Mouse (Mus musculus) hindbrain, embryonic 15.5 days (tissue): ENCODE results near the gene Rbms1. TPM values are rescaled to one million over a fixed set of nuclear protein-coding genes. Genes with fewer than 3 reads are reported as not detected.

Source experiments
- ATAC-seq: fragments of 200-750 bp; cut with Nextera tagmentation; 2 replicates; pipeline ENCODE4 v1.8.0; 2017; ENCODE audit warnings: low read depth, moderate number of reproducible peaks, moderate TSS enrichment; ENCODE audit not compliant: low FRiP score
- H3K27ac ChIP-seq: fragments of 300-500 bp; sonication (generic); replicated peaks from 2 replicates; pipeline ENCODE4 v1.5.1; 2015; ENCODE audit warnings: mild to moderate bottlenecking, inconsistent platforms
- H3K27me3 ChIP-seq: fragments of 300-500 bp; sonication (generic); 2 replicates; pipeline ENCODE4 v1.6.1; 2015; ENCODE audit warnings: control low read depth, inconsistent platforms
- H3K36me3 ChIP-seq: fragments of 300-500 bp; sonication (generic); 2 replicates; pipeline ENCODE4 v1.6.1; 2015; ENCODE audit warnings: control low read depth, inconsistent platforms
- H3K4me1 ChIP-seq: fragments of 300-500 bp; sonication (generic); replicated peaks from 2 replicates; pipeline ENCODE4 v1.6.1; 2015; ENCODE audit warnings: control low read depth, inconsistent platforms
- H3K4me2 ChIP-seq: fragments of 300-500 bp; sonication (generic); 2 replicates; pipeline ENCODE4 v1.6.1; 2015; ENCODE audit warnings: moderate library complexity, mild to moderate bottlenecking, inconsistent platforms
- H3K4me3 ChIP-seq: fragments of 300-500 bp; sonication (generic); 2 replicates; pipeline ENCODE4 v1.5.1; 2015; ENCODE audit warnings: mild to moderate bottlenecking, inconsistent platforms
- H3K9ac ChIP-seq: fragments of 300-500 bp; sonication (generic); 2 replicates; pipeline ENCODE4 v1.6.1; 2015; ENCODE audit warnings: inconsistent platforms
- H3K9me3 ChIP-seq: fragments of 300-500 bp; sonication (generic); 2 replicates; pipeline ENCODE4 v1.6.1; 2016; ENCODE audit warnings: control low read depth, inconsistent platforms
- whole genome bisulfite sequencing: fragments of 180-500 bp; shearing (Covaris S2); methylation state at CpG from one replicate; pipeline ENCODE4 v1.1.7; 2015; 5-methylcytosine and 5-hydroxymethylcytosine counted together
- polyA plus RNA-seq: library from polyadenylated mRNA; unstranded; fragments of >200 nt; fragmentation: Nextera tagmentation; extraction: Ambion mirVana; gene quantifications from 2 replicates; pipeline ENCODE4 v1.2.1, GENCODE M21; 2015

The Rbms1 gene
- polyA plus RNA-seq, 1 experiment from 2014 or later = 77.7 TPM

GRCm38 (mm10) chr2:60851898-60852297 lies 111.1 kb downstream of the Rbms1 start:
- WGBS = 68% methylated on average over 3 of the region's 3 CpGs
- H3K9me3 ChIP-seq = no peaks in the 10 kb centered on the region
- ATAC-seq = no peak
- no peaks in the 10 kb centered on the region for H3K36me3 ChIP-seq
- H3K4me2 ChIP-seq = no peak overlapping the region
- H3K4me3 ChIP-seq = no peak overlapping the region
- no peak overlapping the region for H3K9ac ChIP-seq
- no peak overlapping the region for H3K27ac ChIP-seq
- H3K4me1 ChIP-seq = peaks cover 25% of the 10 kb centered on the region
- no peaks in the 10 kb centered on the region for H3K27me3 ChIP-seq

DNA sequence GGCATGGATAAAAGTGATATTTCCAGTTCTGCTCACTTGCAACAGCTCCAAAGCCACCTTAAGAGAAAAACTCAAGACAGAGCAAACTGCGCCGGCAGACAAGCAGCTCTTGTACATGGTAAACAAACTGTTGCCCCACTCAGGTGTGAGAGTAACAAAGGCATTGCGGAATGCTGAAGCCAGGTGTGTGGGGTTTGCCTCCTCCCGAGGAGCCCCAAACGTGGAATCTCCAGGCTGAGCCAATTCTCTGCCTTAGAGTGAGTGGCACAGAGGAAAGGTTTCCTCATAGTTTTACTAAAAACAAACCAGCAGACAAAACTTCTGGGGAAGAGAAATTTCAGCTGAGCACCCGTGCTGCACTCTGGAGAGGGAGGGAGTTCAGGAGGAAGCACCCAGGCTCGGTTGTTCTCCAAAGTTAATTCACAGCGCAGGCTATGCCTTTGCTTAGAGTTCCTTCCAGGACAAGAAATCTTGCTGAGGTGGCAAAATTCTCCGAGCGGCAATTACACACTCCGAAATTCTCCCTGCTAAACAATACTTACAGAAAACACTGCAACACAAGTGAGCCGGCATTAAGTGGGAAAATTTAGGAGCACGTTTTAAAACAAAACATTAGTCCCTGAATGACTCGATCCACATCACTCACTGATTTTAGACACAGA lies 111.8 kb downstream of the Rbms1 start:
- 0 out of 2 replicates have a peak overlapping the region, but pooled peaks have one; percentile 11 for H3K27ac ChIP-seq
- 72% methylated on average over 14 of the region's 14 CpGs for WGBS
- no peak for ATAC-seq

GRCm38 (mm10) chr2:60848478-60848877 lies 114.5 kb downstream of the Rbms1 start:
- no peak for ATAC-seq
- Histone ChIP-seq H3K27me3 (no peaks in the 10 kb centered on the region), H3K9ac (no peak overlapping the region), H3K4me1 (peaks cover 19% of the 10 kb centered on the region), H3K4me2 (no peak overlapping the region), H3K36me3 (no peaks in the 10 kb centered on the region), H3K9me3 (no peaks in the 10 kb centered on the region), H3K27ac (no peak overlapping the region), H3K4me3 (no peak overlapping the region)
- 98% methylated on average over 4 of the region's 4 CpGs for WGBS

More for the DNA sequence above, 111.8 kb downstream of the Rbms1 start:
- no peak overlapping the region for H3K4me3 ChIP-seq
- no peaks in the 10 kb centered on the region for H3K36me3 ChIP-seq
- no peak overlapping the region for H3K9ac ChIP-seq
- H3K4me1 ChIP-seq = peaks cover 25% of the 10 kb centered on the region
- H3K4me2 ChIP-seq = no peak overlapping the region
- H3K27me3 ChIP-seq = no peaks in the 10 kb centered on the region
- H3K9me3 ChIP-seq = no peaks in the 10 kb centered on the region

DNA sequence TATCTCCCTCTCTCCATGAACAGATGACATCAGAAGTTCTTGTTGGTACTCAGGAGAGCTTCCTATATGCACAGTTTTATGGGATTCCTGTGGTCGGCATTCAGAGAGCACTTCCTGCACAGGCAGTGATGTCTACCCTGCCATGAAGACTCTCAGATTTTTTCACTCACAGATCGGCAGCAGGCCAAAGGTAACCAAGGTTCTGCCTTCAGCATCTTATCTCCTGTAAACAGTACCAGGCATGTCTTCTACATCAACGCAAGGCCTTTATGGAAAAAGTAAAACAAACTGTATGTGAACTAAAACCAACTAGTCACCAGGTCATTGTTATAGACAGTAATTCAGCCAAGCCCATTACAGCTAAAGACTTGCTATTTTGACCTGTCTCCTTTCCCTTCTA lies 115.0 kb downstream of the Rbms1 start:
- Histone ChIP-seq H3K27me3 (no peaks in the 10 kb centered on the region), H3K36me3 (no peaks in the 10 kb centered on the region), H3K4me2 (no peak overlapping the region), H3K4me1 (peaks cover 21% of the 10 kb centered on the region), H3K9ac (no peak overlapping the region), H3K27ac (no peak overlapping the region), H3K4me3 (no peak overlapping the region), H3K9me3 (no peaks in the 10 kb centered on the region)
- ATAC-seq = no peak
- WGBS = 90% methylated on average over 3 of the region's 3 CpGs

- ATAC-seq = no peak; the same call in 1 of the 2 replicates
- H3K9me3 ChIP-seq = no peaks in the 10 kb centered on the region
- H3K4me1 ChIP-seq = peaks cover 9% of the 10 kb centered on the region
- H3K4me3 ChIP-seq = no peak overlapping the region
- H3K36me3 ChIP-seq = no peaks in the 10 kb centered on the region; the same call in 1 of the 2 replicates
- no peak overlapping the region for H3K9ac ChIP-seq
- no peak overlapping the region for H3K4me2 ChIP-seq
- H3K27me3 ChIP-seq = no peaks in the 10 kb centered on the region
- WGBS = 69% methylated on average over 5 of the region's 5 CpGs
- H3K27ac ChIP-seq = no peak overlapping the region
These were observed 117.6 kb downstream of the Rbms1 start for GRCm38 (mm10) chr2:60845316-60845894.

- peaks cover 7% of the 10 kb centered on the region for H3K4me1 ChIP-seq
- no peak overlapping the region for H3K4me3 ChIP-seq
- no peaks in the 10 kb centered on the region; the same call in 1 of the 2 replicates for H3K36me3 ChIP-seq
- no peaks in the 10 kb centered on the region for H3K27me3 ChIP-seq
- no peak overlapping the region for H3K9ac ChIP-seq
- WGBS = 98% methylated on average over 1 of the region's 1 CpGs
- no peak for ATAC-seq
- no peaks in the 10 kb centered on the region for H3K9me3 ChIP-seq
- no peak overlapping the region for H3K4me2 ChIP-seq
- no peak overlapping the region for H3K27ac ChIP-seq
These were observed 118.7 kb downstream of the Rbms1 start for GRCm38 (mm10) chr2:60844259-60844658.

DNA sequence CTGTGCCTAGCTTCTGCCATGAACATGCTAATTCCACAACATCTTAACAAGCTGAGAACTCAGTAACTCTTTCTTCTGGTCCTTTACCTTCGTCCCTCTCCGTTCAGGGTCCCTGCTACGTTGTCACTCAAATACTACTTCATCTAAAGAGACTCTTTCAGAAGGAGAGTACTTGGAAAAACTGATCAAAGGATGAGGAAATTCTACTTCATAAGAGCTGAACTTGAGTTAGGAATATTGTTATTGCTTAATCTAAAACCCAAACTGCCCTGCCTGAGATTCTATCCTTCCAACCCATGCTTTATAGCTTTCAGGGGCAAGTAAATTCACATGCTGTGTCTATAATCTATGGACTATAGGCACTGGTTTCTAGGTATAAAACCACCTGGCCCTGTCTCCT lies 119.4 kb downstream of the Rbms1 start:
- no peaks in the 10 kb centered on the region; the same call in 1 of the 2 replicates for H3K36me3 ChIP-seq
- peaks cover 9% of the 10 kb centered on the region for H3K4me1 ChIP-seq
- WGBS = 88% methylated on average over 3 of the region's 3 CpGs
- H3K4me2 ChIP-seq = no peak overlapping the region
- no peak for ATAC-seq
- H3K9me3 ChIP-seq = no peaks in the 10 kb centered on the region
- no peaks in the 10 kb centered on the region for H3K27me3 ChIP-seq
- H3K27ac ChIP-seq = no peak overlapping the region
- no peak overlapping the region for H3K9ac ChIP-seq
- H3K4me3 ChIP-seq = no peak overlapping the region

DNA sequence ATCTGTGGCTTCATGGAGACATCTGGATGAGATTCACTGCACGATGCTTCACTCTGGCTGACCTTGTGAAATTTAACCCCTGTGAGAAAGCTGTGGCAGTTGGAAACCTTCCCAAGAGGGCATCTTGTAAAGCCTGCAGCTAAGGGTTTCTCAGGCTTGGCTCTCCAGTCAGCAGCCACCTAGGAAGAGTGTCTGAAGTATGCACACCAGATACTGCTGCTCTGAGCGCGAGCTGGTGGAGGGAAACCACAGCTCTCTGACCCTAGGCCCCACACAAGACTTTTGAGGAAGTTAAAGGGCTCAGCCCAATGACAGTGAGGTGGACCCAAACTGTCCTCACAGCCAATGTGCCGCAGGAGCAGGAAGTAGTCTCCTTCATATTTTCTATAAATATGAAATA lies 120.0 kb downstream of the Rbms1 start:
- no peak for ATAC-seq
- no peak overlapping the region for H3K27ac ChIP-seq
- 75% methylated on average over 4 of the region's 4 CpGs for WGBS
- H3K4me2 ChIP-seq = no peak overlapping the region
- H3K4me3 ChIP-seq = no peak overlapping the region
- H3K36me3 ChIP-seq = no peaks in the 10 kb centered on the region; the same call in 1 of the 2 replicates
- no peak overlapping the region for H3K9ac ChIP-seq
- no peaks in the 10 kb centered on the region for H3K9me3 ChIP-seq
- H3K4me1 ChIP-seq = peaks cover 11% of the 10 kb centered on the region
- no peaks in the 10 kb centered on the region for H3K27me3 ChIP-seq

- 86% methylated on average over 4 of the region's 4 CpGs for WGBS
- H3K4me3 ChIP-seq = no peak overlapping the region
- no peak overlapping the region for H3K9ac ChIP-seq
- H3K36me3 ChIP-seq = no peaks in the 10 kb centered on the region; the same call in 1 of the 2 replicates
- ATAC-seq = no peak
- no peaks in the 10 kb centered on the region for H3K27me3 ChIP-seq
- H3K27ac ChIP-seq = no peak overlapping the region; the same call in 1 of the 2 replicates
- H3K4me1 ChIP-seq = peaks cover 29% of the 10 kb centered on the region
- H3K4me2 ChIP-seq = no peak overlapping the region
- H3K9me3 ChIP-seq = no peaks in the 10 kb centered on the region
These were observed 122.1 kb downstream of the Rbms1 start for GRCm38 (mm10) chr2:60840922-60841321.

DNA sequence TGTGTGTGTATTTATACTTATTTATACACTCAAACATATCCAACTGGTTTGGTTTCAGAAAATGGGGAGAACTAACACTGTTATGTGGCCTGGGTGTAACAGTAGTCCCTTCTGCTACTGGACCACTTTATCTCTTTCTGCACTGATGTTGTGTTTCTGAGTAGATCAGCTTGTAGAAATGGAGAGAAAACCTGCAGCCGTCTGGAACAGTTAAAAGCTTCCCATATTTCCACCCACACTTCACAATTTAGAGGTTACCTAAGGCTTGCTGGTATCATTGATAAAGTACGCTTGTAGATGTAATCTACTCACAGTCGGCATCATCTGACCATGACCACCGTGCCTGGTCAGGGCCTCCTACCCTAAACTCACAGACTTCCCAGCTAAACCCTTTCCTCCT lies 123.5 kb downstream of the Rbms1 start:
- H3K9ac ChIP-seq = no peak overlapping the region
- peaks cover 29% of the 10 kb centered on the region for H3K4me1 ChIP-seq
- WGBS = 93% methylated on average over 4 of the region's 4 CpGs
- no peaks in the 10 kb centered on the region for H3K27me3 ChIP-seq
- H3K4me3 ChIP-seq = no peak overlapping the region
- H3K9me3 ChIP-seq = no peaks in the 10 kb centered on the region
- ATAC-seq = no peak
- no peak overlapping the region for H3K27ac ChIP-seq
- H3K36me3 ChIP-seq = no peaks in the 10 kb centered on the region; the same call in 1 of the 2 replicates
- no peak overlapping the region for H3K4me2 ChIP-seq

GRCm38 (mm10) chr2:60838856-60839255 lies 124.1 kb downstream of the Rbms1 start:
- WGBS = 53% methylated on average over 5 of the region's 5 CpGs

GRCm38 (mm10) chr2:60837616-60838015 lies 125.4 kb downstream of the Rbms1 start:
- no peak overlapping the region for H3K4me2 ChIP-seq
- H3K27me3 ChIP-seq = no peaks in the 10 kb centered on the region
- no peak overlapping the region for H3K27ac ChIP-seq
- H3K4me1 ChIP-seq = peaks cover 25% of the 10 kb centered on the region
- no peak overlapping the region for H3K9ac ChIP-seq
- no peaks in the 10 kb centered on the region; the same call in 1 of the 2 replicates for H3K36me3 ChIP-seq
- no peak for ATAC-seq
- no peaks in the 10 kb centered on the region for H3K9me3 ChIP-seq
- H3K4me3 ChIP-seq = no peak overlapping the region
- 76% methylated on average over 5 of the region's 5 CpGs for WGBS

More at GRCm38 (mm10) chr2:60838856-60839255, 124.1 kb downstream of the Rbms1 start:
- Histone ChIP-seq H3K4me2 (no peak overlapping the region), H3K9ac (no peak overlapping the region), H3K27ac (0 out of 2 replicates have a peak overlapping the region, but pooled peaks have one; percentile 20), H3K27me3 (no peaks in the 10 kb centered on the region), H3K36me3 (no peaks in the 10 kb centered on the region; the same call in 1 of the 2 replicates), H3K9me3 (no peaks in the 10 kb centered on the region), H3K4me1 (peaks cover 29% of the 10 kb centered on the region), H3K4me3 (no peak overlapping the region)
- ATAC-seq = no peak
